Mouse (Mus musculus) heart, postnatal 25 days (tissue): ENCODE measurements around the gene Fpr-rs4. TPM values are rescaled to one million over a fixed set of nuclear protein-coding genes. Genes with fewer than 3 reads are reported as not detected.
"Not testable (repeated sequence)": the region's sequence is repeated elsewhere in the genome, so short reads cannot be mapped to it uniquely, and the experiment has no call there.

Source experiments
- DNase-seq: peaks from one replicate; pipeline ENCODE4 v3.0.0; 2022; ENCODE audit warnings: low spot score
- intact Hi-C: fragments of 180-260 bp; cut with DNase I; formaldehyde crosslinking; loops from one replicate; pipeline ENCODE4 v1.15.1; 2025
- total RNA-seq, 2 experiments: library from RNA; stranded (reverse); gene quantifications; 2 replicates each; pipeline ENCODE4 v1.2.3; 2021

The Fpr-rs4 gene
- total RNA-seq: not detected

- no peak for DNase-seq
- intact Hi-C loops: no loop called here
Observed at GRCm38 (mm10) chr17:18021433-18021832, at the start of gene Fpr-rs4. TSS of gene Fpr-rs4 (plus strand) at chr17:18021733.

- intact Hi-C loops: no loop called here
- DNase-seq: no peak
Observed at GRCm38 (mm10) chr17:17973443-17973842, 48.1 kb upstream of the Fpr-rs4 start.

GRCm38 (mm10) chr17:17981232-17981631, 40.3 kb upstream of the Fpr-rs4 start:
- intact Hi-C loops, DNase-seq: not testable (repeated sequence)

- no peak for DNase-seq
- intact Hi-C loops: no loop called here
Observed at GRCm38 (mm10) chr17:18004752-18005151, 16.8 kb upstream of the Fpr-rs4 start.

GRCm38 (mm10) chr17:18049124-18049523, 27.6 kb downstream of the Fpr-rs4 start, which contains the start of gene Vmn2r124:
TSS of gene Vmn2r124 (plus strand) at chr17:18049424.
- no peak for DNase-seq
- intact Hi-C loops: no loop called here

Other genes starting within 250 kb of the Fpr-rs4 start
- gene Spaca6, start 194.6 kb upstream of the Fpr-rs4 start, total RNA-seq: 10 to 100 TPM; 12.6 to 15.2 TPM
- under 1 TPM; 0.45 to 0.55 TPM for gene Has1, start 166.5 kb upstream of the Fpr-rs4 start, total RNA-seq
- under 1 TPM in 1 of 2 experiments, not detected in 1; 0.18 TPM for gene Fpr1, start 137.8 kb upstream of the Fpr-rs4 start, total RNA-seq
- not detected for gene Fpr2, start 133.9 kb upstream of the Fpr-rs4 start, total RNA-seq
- gene Fpr3, start 133.9 kb upstream of the Fpr-rs4 start, total RNA-seq: not detected
- gene Vmn2r124, start 27.7 kb downstream of the Fpr-rs4 start, total RNA-seq: not detected
- gene Vmn2r91, start 63.3 kb downstream of the Fpr-rs4 start, total RNA-seq: not detected
- not detected for gene Vmn2r92, start 130.2 kb downstream of the Fpr-rs4 start, total RNA-seq